Mouse (Mus musculus): ENCODE results near the gene Cenpu.

Gene Cenpu

DNA sequence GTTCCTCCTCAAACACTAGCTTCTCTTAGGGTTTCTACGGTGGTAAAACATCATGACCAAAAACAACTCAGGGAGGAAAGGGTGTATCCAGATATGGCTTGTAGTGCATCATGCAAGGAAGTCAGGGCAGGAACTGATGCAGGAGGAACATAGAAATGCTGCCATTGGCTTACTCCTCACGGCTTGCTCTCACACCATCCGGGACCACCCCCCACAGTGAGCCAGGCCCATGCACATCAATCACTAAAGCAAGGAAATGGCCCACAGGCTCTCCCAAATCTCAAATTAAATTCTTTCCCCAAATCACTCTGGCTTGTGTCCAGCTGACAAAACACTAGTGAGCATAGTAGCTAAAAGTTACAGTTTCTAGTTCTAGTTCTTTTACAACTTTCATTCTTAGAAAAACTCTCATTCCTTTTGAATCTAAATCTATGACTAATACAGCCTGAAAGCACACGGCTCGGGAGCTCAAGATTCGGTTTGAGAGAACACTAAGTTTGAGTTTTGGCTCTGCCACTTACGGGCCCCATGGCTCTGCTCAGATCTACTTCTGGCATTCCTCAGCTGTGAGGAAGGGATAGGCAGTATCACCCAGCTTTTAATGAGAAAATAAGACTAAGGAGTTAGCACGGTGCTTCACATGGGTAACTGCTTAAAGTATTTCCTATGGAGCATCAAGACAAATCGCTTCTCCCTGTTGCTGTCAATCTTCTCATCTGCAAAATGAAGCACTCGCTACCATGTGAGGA is 49.3 kb downstream of the Cenpu start:
- DNase-seq, result no peak

- no peak for DNase-seq
Measured at GRCm38 (mm10) chr8:46603587-46603986, 51.8 kb downstream of the Cenpu start.

- no peak for DNase-seq
Measured at GRCm38 (mm10) chr8:46606930-46607329, 55.1 kb downstream of the Cenpu start.

GRCm38 (mm10) chr8:46611557-46611956 is 59.7 kb downstream of the Cenpu start:
- no peak for DNase-seq

DNA sequence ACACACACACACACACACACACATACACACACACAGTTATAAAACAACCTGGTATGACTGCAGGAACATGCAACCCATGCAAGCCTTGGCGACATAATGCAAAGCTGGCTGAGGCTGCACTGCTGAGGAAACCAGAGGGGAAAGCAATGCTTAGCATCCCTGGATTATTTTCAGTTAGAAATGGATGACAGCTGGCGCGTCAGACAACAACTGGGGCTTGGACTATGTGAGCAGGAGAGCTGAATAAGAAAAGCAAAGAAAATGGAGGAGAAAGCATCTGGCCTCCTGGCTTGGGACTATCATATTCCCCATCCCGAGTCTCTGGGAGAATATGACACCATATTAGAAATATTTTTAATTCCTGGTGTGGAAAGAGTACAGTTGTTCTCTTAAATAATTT is 61.1 kb downstream of the Cenpu start:
- DNase-seq, result no peak

- DNase-seq, result no peak
Measured at GRCm38 (mm10) chr8:46613377-46613776, 61.5 kb downstream of the Cenpu start.

GRCm38 (mm10) chr8:46615936-46616335 is 64.1 kb downstream of the Cenpu start:
- peak in 1 of 2 experiments; percentile 5 for DNase-seq

DNA sequence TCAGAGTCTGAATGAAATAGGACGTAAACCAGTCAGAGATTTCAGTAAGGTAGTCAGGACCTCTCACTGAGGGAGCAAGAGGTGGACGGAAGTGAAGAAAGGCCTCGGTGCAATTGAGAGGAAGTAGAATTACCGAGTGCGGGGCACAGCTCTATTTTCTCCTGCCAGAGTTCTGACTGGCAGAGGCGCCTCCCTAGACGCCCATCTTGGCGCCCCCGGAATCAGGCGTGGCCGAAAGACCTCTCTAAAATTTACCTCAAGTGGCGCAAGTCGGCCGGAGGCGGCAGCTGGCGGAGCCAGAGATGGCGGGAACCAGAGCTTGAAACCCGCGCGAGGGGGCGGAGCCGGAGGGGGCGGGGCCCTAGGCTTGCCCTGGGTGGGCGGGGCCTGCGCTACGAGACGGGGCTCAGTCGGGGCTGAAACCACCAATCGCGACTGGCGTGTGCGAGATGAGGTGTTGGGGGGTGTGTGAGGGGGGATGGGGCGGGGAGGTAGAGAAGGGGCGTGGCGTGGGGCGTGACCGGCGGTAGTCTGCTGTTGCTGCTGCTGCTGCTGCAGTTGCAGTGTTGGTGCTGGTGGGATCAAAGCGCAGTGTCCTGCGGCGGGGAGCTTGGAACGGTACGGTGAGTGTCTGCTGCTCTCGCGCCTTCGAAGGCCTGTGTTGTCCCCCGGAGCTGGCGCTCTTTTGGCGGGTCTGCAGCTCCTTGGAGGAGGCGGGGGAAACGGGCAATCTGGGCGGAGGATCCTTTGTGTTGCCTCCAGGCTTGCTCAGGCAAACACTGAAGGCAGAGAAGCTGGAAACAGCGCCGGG is 65.3 kb downstream of the Cenpu start, which contains the start of the genes Primpol and Casp3:
Gene Primpol, minus strand, starts transcription at position 334 of the 811 bp plus-strand sequence.
Gene Casp3, plus strand, starts transcription at position 413 of the 811 bp plus-strand sequence.
- peak; percentile 96 to 97 for DNase-seq

- DNase-seq, result peak; percentile 22 to 72
Measured at GRCm38 (mm10) chr8:46617690-46618620, 66.1 kb downstream of the Cenpu start.

GRCm38 (mm10) chr8:46618639-46619320 is 67.0 kb downstream of the Cenpu start:
- no peak for DNase-seq

- no peak for DNase-seq
Measured at GRCm38 (mm10) chr8:46622446-46623270, 70.8 kb downstream of the Cenpu start.

DNA sequence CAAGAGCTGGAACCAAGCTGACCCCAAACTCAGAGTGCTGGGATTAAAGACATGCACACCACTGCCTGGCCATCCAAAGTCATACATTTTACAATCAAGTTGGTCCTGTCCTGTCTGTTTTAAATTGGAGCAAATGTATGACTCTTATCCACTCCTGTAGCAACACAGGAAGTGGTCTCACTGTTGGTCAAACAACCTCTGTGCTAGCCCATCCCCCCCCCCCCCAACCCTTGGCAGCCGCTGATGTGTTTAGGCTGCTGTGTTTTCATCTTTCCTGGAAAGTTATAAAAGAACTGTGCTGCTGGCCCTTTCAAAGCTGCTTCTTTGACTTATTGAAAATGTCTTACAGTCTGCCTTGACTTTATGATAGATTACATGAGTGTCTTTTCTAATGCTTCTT is 73.3 kb downstream of the Cenpu start:
- no peak for DNase-seq

GRCm38 (mm10) chr8:46626642-46627041 is 74.8 kb downstream of the Cenpu start:
- DNase-seq, result no peak

GRCm38 (mm10) chr8:46627881-46628280 is 76.1 kb downstream of the Cenpu start:
- no peak for DNase-seq

GRCm38 (mm10) chr8:46628645-46629044 is 76.8 kb downstream of the Cenpu start:
- DNase-seq, result no peak
